Mouse (Mus musculus) intestine, embryonic 16.5 days (tissue): ENCODE measurements at regions not wholly inside any gene's neighbourhood (a gene's known extent, or its start where the extent isn't known, plus 50 kb on each side); places are given as distances from the start of the nearest gene placed in this dataset.

ENCODE experiments used
- ATAC-seq: fragments of 200-750 bp; cut with Nextera tagmentation; 2 replicates; pipeline ENCODE4 v1.8.0; 2017; ENCODE audit warnings: moderate TSS enrichment, moderate library complexity
- H3K27ac ChIP-seq: fragments of 300-500 bp; sonication (generic); 2 replicates; pipeline ENCODE4 v1.5.1; 2014; ENCODE audit warnings: mild to moderate bottlenecking, low read length
- H3K27me3 ChIP-seq: fragments of 300-500 bp; sonication (generic); replicated peaks from 2 replicates; pipeline ENCODE4 v1.6.1; 2014; ENCODE audit warnings: low read length, control low read depth, mixed read lengths; ENCODE audit not compliant: control insufficient read depth, insufficient read depth
- H3K36me3 ChIP-seq: fragments of 300-500 bp; sonication (generic); 2 replicates; pipeline ENCODE4 v1.6.1; 2014; ENCODE audit warnings: low read length, control low read depth; ENCODE audit not compliant: control insufficient read depth, insufficient read depth
- H3K4me1 ChIP-seq: fragments of 300-500 bp; sonication (generic); 2 replicates; pipeline ENCODE4 v1.6.1; 2014; ENCODE audit warnings: low read length, control low read depth, mixed read lengths; ENCODE audit not compliant: control insufficient read depth, insufficient read depth
- H3K4me2 ChIP-seq: fragments of 300-500 bp; sonication (generic); 2 replicates; pipeline ENCODE4 v1.6.1; 2014; ENCODE audit warnings: low read depth, low read length, control low read depth
- H3K4me3 ChIP-seq: fragments of 300-500 bp; sonication (generic); 2 replicates; pipeline ENCODE4 v1.5.1; 2014; ENCODE audit warnings: mild to moderate bottlenecking, low read length
- H3K9ac ChIP-seq: fragments of 300-500 bp; sonication (generic); 2 replicates; pipeline ENCODE4 v1.6.1; 2014; ENCODE audit warnings: low read depth, low read length
- H3K9me3 ChIP-seq: fragments of 300-500 bp; sonication (generic); 2 replicates; pipeline ENCODE4 v1.6.1; 2016; ENCODE audit warnings: low read length, control low read depth; ENCODE audit not compliant: control insufficient read depth
- WGBS: fragments of 180-500 bp; shearing (Covaris S2); extraction: QIAGEN DNeasy Blood & Tissue Kit; methylation state at CpG from one replicate; pipeline ENCODE4 v1.1.7; 2014; 5-methylcytosine and 5-hydroxymethylcytosine counted together

DNA sequence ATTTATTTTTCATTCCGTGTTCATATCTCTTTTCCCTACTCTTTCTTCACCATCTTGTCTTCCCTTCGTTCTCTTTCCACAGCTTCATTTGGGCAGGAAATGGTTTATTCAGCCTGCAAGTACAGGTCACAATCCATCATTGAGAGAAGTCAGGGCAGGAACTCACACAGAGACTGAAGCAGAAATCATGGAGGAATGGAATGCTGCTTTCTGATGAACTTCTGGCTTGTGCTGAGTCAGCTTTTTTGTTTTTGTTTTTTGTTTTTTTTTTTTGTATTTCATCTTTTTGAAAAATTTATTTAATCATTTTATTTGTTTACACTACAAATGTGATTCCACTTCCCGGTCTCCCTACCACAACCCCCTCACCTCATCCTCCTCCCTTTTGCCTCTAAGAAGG is 51.2 kb upstream of the Suclg2 start:
- H3K36me3 ChIP-seq, result no peaks in the 10 kb centered on the region
- ATAC-seq, result no peak
- H3K27ac ChIP-seq, result no peak overlapping the region
- H3K4me3 ChIP-seq, result no peak overlapping the region
- no peaks in the 10 kb centered on the region for H3K9me3 ChIP-seq
- H3K4me2 ChIP-seq, result no peak overlapping the region
- no peak overlapping the region for H3K9ac ChIP-seq
- 69% methylated on average over 3 of the region's 3 CpGs for WGBS
- H3K27me3 ChIP-seq, result no peaks in the 10 kb centered on the region
- H3K4me1 ChIP-seq, result no peaks in the 10 kb centered on the region

- no peaks in the 10 kb centered on the region for H3K9me3 ChIP-seq
- no peak overlapping the region for H3K4me2 ChIP-seq
- H3K4me3 ChIP-seq, result no peak overlapping the region
- no peak overlapping the region for H3K27ac ChIP-seq
- no peaks in the 10 kb centered on the region for H3K4me1 ChIP-seq
- H3K27me3 ChIP-seq, result no peaks in the 10 kb centered on the region
- H3K36me3 ChIP-seq, result no peaks in the 10 kb centered on the region
- no peak overlapping the region for H3K9ac ChIP-seq
- ATAC-seq, result no peak
- WGBS, result 41% methylated on average over 6 of the region's 6 CpGs
These were observed 83.1 kb upstream of the Suclg2 start for GRCm38 (mm10) chr6:95801651-95802050.

GRCm38 (mm10) chr6:95841502-95841901 is 122.9 kb upstream of the Suclg2 start:
- Histone ChIP-seq H3K27ac (peak overlapping the region; percentile 27; the same call in 1 of the 2 replicates), H3K9me3 (no peaks in the 10 kb centered on the region), H3K27me3 (no peaks in the 10 kb centered on the region), H3K4me2 (no peak overlapping the region), H3K4me1 (no peaks in the 10 kb centered on the region), H3K36me3 (no peaks in the 10 kb centered on the region), H3K9ac (no peak overlapping the region), H3K4me3 (no peak overlapping the region)
- 44% methylated on average over 3 of the region's 3 CpGs for WGBS
- peak; percentile 78 for ATAC-seq

DNA sequence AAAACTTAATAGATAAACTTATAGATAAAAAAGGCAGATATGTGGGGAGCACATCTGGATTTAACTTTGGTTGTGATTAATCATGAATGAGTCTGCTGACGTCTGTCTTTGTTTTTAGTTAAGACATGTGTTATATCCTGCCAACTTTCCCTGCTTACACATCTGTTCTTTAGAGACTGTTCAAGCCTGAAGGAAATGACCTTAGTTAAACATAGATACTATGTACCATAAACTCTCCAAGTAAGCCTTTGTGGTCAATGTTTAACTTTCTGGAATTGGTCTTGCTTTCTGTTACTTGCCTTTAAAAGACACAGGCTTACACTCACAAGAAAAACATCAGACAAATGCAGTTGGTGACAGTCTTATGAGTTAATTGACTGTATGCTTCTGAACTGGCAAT is 127.9 kb upstream of the Suclg2 start:
- Histone ChIP-seq H3K4me2 (no peak overlapping the region), H3K4me3 (no peak overlapping the region), H3K9ac (no peak overlapping the region), H3K4me1 (no peaks in the 10 kb centered on the region), H3K27ac (no peak overlapping the region), H3K27me3 (no peaks in the 10 kb centered on the region), H3K36me3 (no peaks in the 10 kb centered on the region), H3K9me3 (no peaks in the 10 kb centered on the region)
- 9% methylated on average over 1 of the region's 1 CpGs for WGBS
- ATAC-seq, result peak; percentile 90

DNA sequence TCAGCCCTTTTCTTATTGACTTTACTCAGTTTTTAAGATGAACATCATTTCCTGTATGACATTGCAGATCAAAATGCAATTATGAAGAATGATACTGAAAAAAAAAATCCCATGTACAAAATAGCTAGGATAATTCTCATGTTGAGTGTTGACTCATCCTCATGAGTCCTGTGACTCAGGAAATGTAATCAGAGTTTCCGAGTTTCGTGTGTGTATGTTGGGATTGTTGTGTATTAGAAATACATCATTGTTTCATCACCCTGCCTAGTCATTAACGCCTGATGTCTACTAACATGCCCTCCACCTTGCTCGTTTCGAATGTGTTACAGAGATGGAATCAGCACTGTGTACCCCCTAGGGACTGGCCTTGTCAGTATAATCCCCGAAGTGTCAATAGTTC is 156.9 kb upstream of the Suclg2 start:
- no peaks in the 10 kb centered on the region for H3K4me1 ChIP-seq
- H3K9ac ChIP-seq, result no peak overlapping the region
- ATAC-seq, result no peak
- H3K4me2 ChIP-seq, result no peak overlapping the region
- no peaks in the 10 kb centered on the region for H3K36me3 ChIP-seq
- no peaks in the 10 kb centered on the region for H3K27me3 ChIP-seq
- no peak overlapping the region for H3K27ac ChIP-seq
- H3K4me3 ChIP-seq, result no peak overlapping the region
- 79% methylated on average over 6 of the region's 6 CpGs for WGBS
- no peaks in the 10 kb centered on the region for H3K9me3 ChIP-seq

DNA sequence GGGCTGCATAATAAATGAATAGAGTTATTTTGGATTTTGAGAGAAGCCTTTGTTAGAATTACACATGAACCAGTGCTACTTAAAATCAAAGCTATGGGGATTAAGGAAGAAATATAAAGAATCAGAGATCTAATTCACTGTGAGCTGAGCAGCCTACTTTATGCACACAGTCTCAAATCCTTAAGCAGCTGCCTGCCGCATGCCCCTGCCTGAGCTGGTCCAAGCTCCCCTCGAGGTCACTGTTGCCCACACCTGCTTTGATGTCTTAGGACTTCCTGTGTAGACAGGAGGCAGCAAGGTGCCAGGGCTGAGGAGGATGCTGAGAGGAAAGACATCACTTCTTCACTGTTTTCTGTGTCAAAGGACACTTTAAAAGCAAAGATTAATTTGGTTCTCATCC is 157.7 kb upstream of the Suclg2 start:
- H3K4me1 ChIP-seq, result no peaks in the 10 kb centered on the region
- 48% methylated on average over 2 of the region's 2 CpGs for WGBS
- no peak for ATAC-seq

DNA sequence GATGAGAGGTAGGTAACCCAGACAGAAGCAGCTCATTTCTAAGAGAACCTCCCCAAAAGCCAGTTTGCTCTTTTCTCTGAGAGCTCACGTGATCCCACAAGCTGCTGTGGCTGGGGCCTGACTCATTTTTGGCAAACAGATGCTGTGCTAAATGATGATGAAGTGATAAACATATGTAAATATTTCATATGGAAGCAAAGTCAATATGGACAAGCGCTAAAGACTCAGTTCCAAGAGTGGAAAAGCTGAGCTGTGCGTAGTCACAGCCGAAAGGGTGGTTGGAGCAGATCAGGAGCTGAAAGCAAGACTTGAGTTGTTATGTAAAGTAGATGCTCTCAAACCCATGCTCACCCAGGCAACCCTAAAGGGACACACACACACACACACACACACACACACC is 168.0 kb upstream of the Suclg2 start:
- 75% methylated on average over 4 of the region's 4 CpGs for WGBS
- ATAC-seq, result no peak
- Histone ChIP-seq H3K9ac (no peak overlapping the region), H3K36me3 (no peaks in the 10 kb centered on the region), H3K27ac (no peak overlapping the region), H3K27me3 (no peaks in the 10 kb centered on the region), H3K9me3 (no peaks in the 10 kb centered on the region), H3K4me3 (no peak overlapping the region), H3K4me1 (no peaks in the 10 kb centered on the region), H3K4me2 (no peak overlapping the region)

More for the DNA sequence above, 157.7 kb upstream of the Suclg2 start:
- Histone ChIP-seq H3K4me2 (no peak overlapping the region), H3K9me3 (no peaks in the 10 kb centered on the region), H3K9ac (no peak overlapping the region), H3K27me3 (no peaks in the 10 kb centered on the region), H3K36me3 (no peaks in the 10 kb centered on the region), H3K27ac (no peak overlapping the region), H3K4me3 (no peak overlapping the region)

- H3K4me1 ChIP-seq, result peaks cover 3% of the 10 kb centered on the region; the same call in 1 of the 2 replicates
- H3K9ac ChIP-seq, result no peak overlapping the region
- H3K36me3 ChIP-seq, result no peaks in the 10 kb centered on the region
- ATAC-seq, result peak; percentile 60; the same call in 1 of the 2 replicates
- peaks cover 4% of the 10 kb centered on the region; the same call in 1 of the 2 replicates for H3K9me3 ChIP-seq
- H3K27me3 ChIP-seq, result no peaks in the 10 kb centered on the region
- H3K4me2 ChIP-seq, result no peak overlapping the region
- H3K4me3 ChIP-seq, result no peak overlapping the region
- H3K27ac ChIP-seq, result no peak overlapping the region
- 79% methylated on average over 2 of the region's 2 CpGs for WGBS
These were observed 184.0 kb upstream of the Suclg2 start for GRCm38 (mm10) chr6:95902551-95902950.

GRCm38 (mm10) chr6:95904085-95904633 is 185.6 kb upstream of the Suclg2 start:
- 46% methylated on average over 10 of the region's 10 CpGs for WGBS
- no peak overlapping the region for H3K9ac ChIP-seq
- peaks cover 4% of the 10 kb centered on the region; the same call in 1 of the 2 replicates for H3K9me3 ChIP-seq
- no peaks in the 10 kb centered on the region for H3K27me3 ChIP-seq
- no peak for ATAC-seq
- no peak overlapping the region for H3K4me2 ChIP-seq
- H3K4me1 ChIP-seq, result peaks cover 3% of the 10 kb centered on the region; the same call in 1 of the 2 replicates
- H3K36me3 ChIP-seq, result no peaks in the 10 kb centered on the region
- H3K4me3 ChIP-seq, result no peak overlapping the region
- H3K27ac ChIP-seq, result no peak overlapping the region

DNA sequence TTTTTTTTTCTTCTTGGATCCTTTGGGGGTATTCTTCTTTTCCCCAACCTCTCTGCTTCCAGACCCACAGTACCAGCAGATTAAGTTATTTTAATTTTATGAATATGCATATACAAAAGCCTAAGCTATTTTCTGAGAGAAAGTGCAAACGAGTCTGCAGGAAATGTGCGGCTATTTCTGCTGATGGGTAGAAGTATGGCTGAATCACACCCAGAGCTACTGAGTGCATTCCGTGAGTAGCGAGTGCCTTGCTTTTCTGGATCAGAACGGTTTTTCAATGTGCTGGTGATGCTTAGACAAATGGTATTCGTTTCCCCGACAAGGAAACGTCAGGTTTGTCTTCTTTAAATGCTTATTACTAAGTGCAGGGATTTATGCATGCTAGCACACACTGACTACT is 186.5 kb upstream of the Suclg2 start:
- 84% methylated on average over 8 of the region's 8 CpGs for WGBS
- H3K4me3 ChIP-seq, result no peak overlapping the region
- ATAC-seq, result no peak
- no peak overlapping the region for H3K4me2 ChIP-seq
- H3K36me3 ChIP-seq, result no peaks in the 10 kb centered on the region
- no peaks in the 10 kb centered on the region for H3K27me3 ChIP-seq
- no peak overlapping the region for H3K27ac ChIP-seq
- H3K9ac ChIP-seq, result no peak overlapping the region
- peaks cover 4% of the 10 kb centered on the region; the same call in 1 of the 2 replicates for H3K9me3 ChIP-seq
- H3K4me1 ChIP-seq, result peaks cover 3% of the 10 kb centered on the region; the same call in 1 of the 2 replicates
